Mouse (Mus musculus) neural tube, embryonic 15.5 days (tissue): ENCODE results near the gene Otx2. TPM values are rescaled to one million over a fixed set of nuclear protein-coding genes. Genes with fewer than 3 reads are reported as not detected.
A peak's percentile ranks its signal among the peaks of the same experiment; 100 is the strongest.
"Not testable (repeated sequence)": the region's sequence is repeated elsewhere in the genome, so short reads cannot be mapped to it uniquely, and the experiment has no call there.

Source experiments
- ATAC-seq: fragments of 200-750 bp; cut with Nextera tagmentation; 2 replicates; pipeline ENCODE4 v1.8.0; 2017; ENCODE audit warnings: mild to moderate bottlenecking, moderate TSS enrichment, moderate library complexity; ENCODE audit not compliant: low FRiP score
- H3K27ac ChIP-seq: fragments of 300-500 bp; sonication (generic); replicated peaks from 2 replicates; pipeline ENCODE4 v1.5.1; 2015; ENCODE audit warnings: mild to moderate bottlenecking, inconsistent platforms
- H3K27me3 ChIP-seq: fragments of 300-500 bp; sonication (generic); replicated peaks from 2 replicates; pipeline ENCODE4 v1.6.1; 2015; ENCODE audit warnings: inconsistent platforms
- H3K36me3 ChIP-seq: fragments of 300-500 bp; sonication (generic); 2 replicates; pipeline ENCODE4 v1.6.1; 2015; ENCODE audit warnings: inconsistent platforms
- H3K4me1 ChIP-seq: fragments of 300-500 bp; sonication (generic); 2 replicates; pipeline ENCODE4 v1.6.1; 2015; ENCODE audit warnings: inconsistent platforms
- H3K4me2 ChIP-seq: fragments of 300-500 bp; sonication (generic); 2 replicates; pipeline ENCODE4 v1.6.1; 2015; ENCODE audit warnings: inconsistent platforms, mild to moderate bottlenecking, moderate library complexity
- H3K4me3 ChIP-seq: fragments of 300-500 bp; sonication (generic); replicated peaks from 2 replicates; pipeline ENCODE4 v1.5.1; 2015; ENCODE audit warnings: mild to moderate bottlenecking, inconsistent platforms
- H3K9ac ChIP-seq: fragments of 300-500 bp; sonication (generic); replicated peaks from 2 replicates; pipeline ENCODE4 v1.6.1; 2015; ENCODE audit warnings: mild to moderate bottlenecking, inconsistent platforms
- H3K9me3 ChIP-seq: fragments of 300-500 bp; sonication (generic); replicated peaks from 2 replicates; pipeline ENCODE4 v1.6.1; 2016; ENCODE audit warnings: inconsistent platforms
- WGBS: fragments of 180-500 bp; shearing (Covaris S2); methylation state at CpG from one replicate; pipeline ENCODE4 v1.1.7; 2015; ENCODE audit warnings: mixed read lengths; 5-methylcytosine and 5-hydroxymethylcytosine counted together
- polyA plus RNA-seq: library from polyadenylated mRNA; unstranded; fragments of >200 nt; fragmentation: Nextera tagmentation; extraction: Ambion mirVana; gene quantifications from 2 replicates; pipeline ENCODE4 v1.2.1, GENCODE M21; 2015

Gene Otx2
- polyA plus RNA-seq, 1 experiment from 2014 or later: 0.14 TPM

- Histone ChIP-seq H3K4me2 (no peak overlapping the region), H3K36me3 (no peaks in the 10 kb centered on the region), H3K9me3 (no peaks in the 10 kb centered on the region), H3K4me1 (no peaks in the 10 kb centered on the region), H3K4me3 (no peak overlapping the region), H3K27me3 (no peaks in the 10 kb centered on the region), H3K9ac (no peak overlapping the region), H3K27ac (no peak overlapping the region)
- no peak for ATAC-seq
- 82% methylated on average over 3 of the region's 3 CpGs for WGBS
Observed at GRCm38 (mm10) chr14:48633141-48633540, 40.5 kb downstream of the Otx2 start.

- no peak for ATAC-seq
- Histone ChIP-seq H3K4me3 (no peak overlapping the region), H3K36me3 (no peaks in the 10 kb centered on the region), H3K4me2 (no peak overlapping the region), H3K27ac (no peak overlapping the region), H3K9me3 (no peaks in the 10 kb centered on the region), H3K27me3 (no peaks in the 10 kb centered on the region), H3K4me1 (no peaks in the 10 kb centered on the region), H3K9ac (no peak overlapping the region)
- WGBS: 90% methylated on average over 8 of the region's 8 CpGs
Observed at GRCm38 (mm10) chr14:48632335-48632734, 41.3 kb downstream of the Otx2 start.

GRCm38 (mm10) chr14:48631486-48631885 is 42.1 kb downstream of the Otx2 start:
- Histone ChIP-seq H3K4me2 (no peak overlapping the region), H3K9me3 (no peaks in the 10 kb centered on the region), H3K27ac (no peak overlapping the region), H3K4me1 (no peaks in the 10 kb centered on the region), H3K27me3 (no peaks in the 10 kb centered on the region), H3K36me3 (no peaks in the 10 kb centered on the region), H3K4me3 (no peak overlapping the region), H3K9ac (no peak overlapping the region)
- ATAC-seq: no peak
- 82% methylated on average over 2 of the region's 2 CpGs for WGBS

GRCm38 (mm10) chr14:48629404-48629803 is 44.2 kb downstream of the Otx2 start:
- WGBS: 64% methylated on average over 9 of the region's 9 CpGs
- no peak overlapping the region for H3K4me2 ChIP-seq
- ATAC-seq: no peak

GRCm38 (mm10) chr14:48626271-48626670 is 47.3 kb downstream of the Otx2 start:
- Histone ChIP-seq H3K9me3 (no peaks in the 10 kb centered on the region), H3K4me3 (no peak overlapping the region), H3K4me2 (no peak overlapping the region), H3K36me3 (no peaks in the 10 kb centered on the region), H3K4me1 (peaks cover 4% of the 10 kb centered on the region; the same call in 1 of the 2 replicates), H3K27ac (no peak overlapping the region), H3K27me3 (no peaks in the 10 kb centered on the region; the same call in 1 of the 2 replicates), H3K9ac (no peak overlapping the region)
- no peak for ATAC-seq
- 88% methylated on average over 4 of the region's 4 CpGs for WGBS

More at GRCm38 (mm10) chr14:48629404-48629803, 44.2 kb downstream of the Otx2 start:
- Histone ChIP-seq H3K36me3 (no peaks in the 10 kb centered on the region), H3K4me1 (peaks cover 4% of the 10 kb centered on the region; the same call in 1 of the 2 replicates), H3K4me3 (no peak overlapping the region), H3K9ac (no peak overlapping the region), H3K9me3 (no peaks in the 10 kb centered on the region), H3K27me3 (no peaks in the 10 kb centered on the region; the same call in 1 of the 2 replicates), H3K27ac (no peak overlapping the region)

- no peak for ATAC-seq
- H3K9me3 ChIP-seq: no peaks in the 10 kb centered on the region
- peaks cover 4% of the 10 kb centered on the region; the same call in 1 of the 2 replicates for H3K4me1 ChIP-seq
- H3K27ac ChIP-seq: no peak overlapping the region
- H3K4me3 ChIP-seq: no peak overlapping the region
- H3K4me2 ChIP-seq: no peak overlapping the region
- H3K9ac ChIP-seq: no peak overlapping the region
- H3K27me3 ChIP-seq: no peaks in the 10 kb centered on the region; the same call in 1 of the 2 replicates
- WGBS: 57% methylated on average over 6 of the region's 6 CpGs
- no peaks in the 10 kb centered on the region for H3K36me3 ChIP-seq
Observed at GRCm38 (mm10) chr14:48625331-48625694, 48.3 kb downstream of the Otx2 start.

GRCm38 (mm10) chr14:48624596-48625330 is 48.9 kb downstream of the Otx2 start:
- no peak for ATAC-seq
- Histone ChIP-seq H3K36me3 (no peaks in the 10 kb centered on the region), H3K27me3 (no peaks in the 10 kb centered on the region; the same call in 1 of the 2 replicates), H3K4me3 (no peak overlapping the region), H3K9me3 (no peaks in the 10 kb centered on the region), H3K27ac (no peak overlapping the region), H3K4me1 (peaks cover 4% of the 10 kb centered on the region; the same call in 1 of the 2 replicates), H3K9ac (no peak overlapping the region), H3K4me2 (no peak overlapping the region)
- WGBS: 49% methylated on average over 9 of the region's 9 CpGs

GRCm38 (mm10) chr14:48622726-48623125 is 50.9 kb downstream of the Otx2 start:
- not testable (repeated sequence) for H3K36me3 ChIP-seq, H3K4me2 ChIP-seq, H3K27ac ChIP-seq, ATAC-seq, H3K4me3 ChIP-seq, H3K4me1 ChIP-seq, H3K9ac ChIP-seq, H3K27me3 ChIP-seq, H3K9me3 ChIP-seq
- 90% methylated on average over 9 of the region's 9 CpGs for WGBS

GRCm38 (mm10) chr14:48616361-48616760 is 57.3 kb downstream of the Otx2 start:
- H3K9me3 ChIP-seq: no peaks in the 10 kb centered on the region
- ATAC-seq: no peak
- no peak overlapping the region for H3K4me3 ChIP-seq
- H3K36me3 ChIP-seq: no peaks in the 10 kb centered on the region
- no peak overlapping the region for H3K27ac ChIP-seq
- WGBS: 32% methylated on average over 5 of the region's 5 CpGs
- peaks cover 7% of the 10 kb centered on the region for H3K4me1 ChIP-seq
- no peak overlapping the region for H3K4me2 ChIP-seq
- peaks cover 5% of the 10 kb centered on the region; the same call in 1 of the 2 replicates for H3K27me3 ChIP-seq
- H3K9ac ChIP-seq: no peak overlapping the region

GRCm38 (mm10) chr14:48608641-48609310 is 64.8 kb downstream of the Otx2 start:
- no peak overlapping the region for H3K9ac ChIP-seq
- no peak overlapping the region for H3K4me3 ChIP-seq
- H3K4me2 ChIP-seq: peak overlapping the region; percentile 17; the same call in 1 of the 2 replicates
- WGBS: 67% methylated on average over 15 of the region's 15 CpGs
- H3K27me3 ChIP-seq: peaks cover 1% of the 10 kb centered on the region; the same call in 1 of the 2 replicates
- H3K36me3 ChIP-seq: no peaks in the 10 kb centered on the region
- no peaks in the 10 kb centered on the region for H3K9me3 ChIP-seq
- peak; percentile 65 for ATAC-seq
- H3K27ac ChIP-seq: no peak overlapping the region
- H3K4me1 ChIP-seq: no peaks in the 10 kb centered on the region
